Mouse (Mus musculus): ENCODE results near the gene Pgap1. TPM values are rescaled to one million over a fixed set of nuclear protein-coding genes. Genes with fewer than 3 reads are reported as not detected.

Gene Pgap1
- polyA plus RNA-seq, 1 experiment from 2014 or later = 39.7 TPM

GRCm38 (mm10) chr1:54484744-54485420, 72.6 kb downstream of the Pgap1 start:
- no peak for ATAC-seq (ENCODE audit: low FRiP score)
- DNase-seq (ENCODE audit: low spot score) = no peak

GRCm38 (mm10) chr1:54480491-54480890, 77.0 kb downstream of the Pgap1 start:
- Histone ChIP-seq H3K27me3 (ENCODE audit: control insufficient read depth, insufficient read depth, low read length) (no peaks in the 10 kb centered on the region), H3K27ac (no peak overlapping the region), H3K4me1 (replicated peaks; ENCODE audit: control insufficient read depth, insufficient read depth, low read length) (no peaks in the 10 kb centered on the region), H3K36me3 (replicated peaks; ENCODE audit: control insufficient read depth, insufficient read depth) (peaks cover 48% of the 10 kb centered on the region), H3K9me3 (ENCODE audit: control insufficient read depth, low read length) (no peaks in the 10 kb centered on the region), H3K4me3 (replicated peaks; ENCODE audit: low read length) (no peak overlapping the region), H3K4me2 (replicated peaks) (no peak overlapping the region), H3K9ac (no peak overlapping the region)
- DNase-seq (ENCODE audit: low spot score) (no peak), ATAC-seq (ENCODE audit: low FRiP score) (no peak)
- WGBS = 95% methylated on average over 12 of the region's 12 CpGs

More at GRCm38 (mm10) chr1:54484744-54485420, 72.6 kb downstream of the Pgap1 start:
- Histone ChIP-seq H3K4me1 (replicated peaks; ENCODE audit: control insufficient read depth, insufficient read depth, low read length) (no peaks in the 10 kb centered on the region), H3K4me2 (replicated peaks) (no peak overlapping the region), H3K4me3 (replicated peaks; ENCODE audit: low read length) (no peak overlapping the region), H3K9me3 (ENCODE audit: control insufficient read depth, low read length) (no peaks in the 10 kb centered on the region), H3K27ac (no peak overlapping the region), H3K9ac (no peak overlapping the region), H3K36me3 (replicated peaks; ENCODE audit: control insufficient read depth, insufficient read depth) (peaks cover 67% of the 10 kb centered on the region), H3K27me3 (ENCODE audit: control insufficient read depth, insufficient read depth, low read length) (no peaks in the 10 kb centered on the region)
- WGBS = 86% methylated on average over 3 of the region's 3 CpGs

DNA sequence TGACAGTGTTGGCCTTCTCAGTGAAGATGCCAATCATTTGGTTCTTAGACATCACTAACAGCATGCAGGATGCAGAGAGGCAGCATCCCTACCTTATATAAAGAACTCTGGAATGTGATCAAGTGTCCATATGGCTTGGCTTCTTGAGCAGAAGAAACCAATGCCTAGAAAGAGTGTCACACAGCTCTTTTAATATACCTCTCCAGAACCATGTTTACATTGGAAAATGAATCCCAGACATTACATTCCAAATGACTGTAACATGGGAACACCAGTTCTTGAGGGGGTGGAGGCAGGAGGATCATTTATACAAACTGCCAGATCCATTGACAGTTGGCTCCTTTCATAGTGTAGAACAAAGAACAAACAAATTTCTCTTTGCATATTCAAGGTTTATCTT, 88.8 kb downstream of the Pgap1 start:
- no peak for DNase-seq (ENCODE audit: low spot score)
- no peaks in the 10 kb centered on the region for H3K27me3 ChIP-seq (ENCODE audit: control insufficient read depth, insufficient read depth, low read length)
- no peak for ATAC-seq (ENCODE audit: low FRiP score)

GRCm38 (mm10) chr1:54467366-54467765, 90.1 kb downstream of the Pgap1 start:
- no peaks in the 10 kb centered on the region; the same call in 1 of the 2 replicates for H3K36me3 ChIP-seq (replicated peaks; ENCODE audit: control insufficient read depth, insufficient read depth)
- no peak overlapping the region for H3K27ac ChIP-seq
- DNase-seq (ENCODE audit: low spot score) (no peak), ATAC-seq (ENCODE audit: low FRiP score) (no peak)
- H3K9ac ChIP-seq = no peak overlapping the region
- no peaks in the 10 kb centered on the region for H3K4me1 ChIP-seq (replicated peaks; ENCODE audit: control insufficient read depth, insufficient read depth, low read length)
- H3K9me3 ChIP-seq (ENCODE audit: control insufficient read depth, low read length) = no peaks in the 10 kb centered on the region
- 100% methylated on average over 1 of the region's 1 CpGs for WGBS
- H3K4me2 ChIP-seq (replicated peaks) = no peak overlapping the region
- H3K4me3 ChIP-seq (replicated peaks; ENCODE audit: low read length) = no peak overlapping the region
- H3K27me3 ChIP-seq (ENCODE audit: control insufficient read depth, insufficient read depth, low read length) = no peaks in the 10 kb centered on the region

More for the DNA sequence above, 88.8 kb downstream of the Pgap1 start:
- Histone ChIP-seq H3K4me3 (replicated peaks; ENCODE audit: low read length) (no peak overlapping the region), H3K36me3 (replicated peaks; ENCODE audit: control insufficient read depth, insufficient read depth) (no peaks in the 10 kb centered on the region; the same call in 1 of the 2 replicates), H3K9ac (no peak overlapping the region), H3K4me1 (replicated peaks; ENCODE audit: control insufficient read depth, insufficient read depth, low read length) (no peaks in the 10 kb centered on the region), H3K27ac (no peak overlapping the region), H3K9me3 (ENCODE audit: control insufficient read depth, low read length) (no peaks in the 10 kb centered on the region), H3K4me2 (replicated peaks) (no peak overlapping the region)

DNA sequence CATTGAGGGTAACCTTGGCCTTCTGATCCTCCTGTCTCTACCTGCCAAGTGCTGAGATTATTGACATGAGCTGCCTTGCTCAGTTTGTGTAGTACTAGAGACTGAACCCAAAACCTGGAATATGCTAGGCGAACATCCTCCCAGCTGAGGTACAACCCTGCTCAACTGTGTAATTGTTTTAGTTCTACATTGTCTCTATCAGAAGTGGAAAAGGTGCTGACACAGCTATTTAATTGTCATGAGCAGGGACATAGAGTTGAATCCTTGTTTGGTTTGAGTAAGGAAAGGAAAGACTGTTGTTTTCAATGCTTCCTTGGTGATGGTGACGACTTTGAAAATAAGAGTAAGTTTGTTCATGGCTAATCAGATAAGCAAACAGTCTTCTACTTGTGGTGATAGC, 105.4 kb downstream of the Pgap1 start:
- DNase-seq (ENCODE audit: low spot score) = no peak
- no peaks in the 10 kb centered on the region for H3K36me3 ChIP-seq (replicated peaks; ENCODE audit: control insufficient read depth, insufficient read depth)
- H3K27ac ChIP-seq = no peak overlapping the region
- WGBS = 89% methylated on average over 2 of the region's 2 CpGs
- no peak overlapping the region for H3K4me2 ChIP-seq (replicated peaks)
- no peak for ATAC-seq (ENCODE audit: low FRiP score)
- H3K9ac ChIP-seq = no peak overlapping the region
- no peaks in the 10 kb centered on the region for H3K27me3 ChIP-seq (ENCODE audit: control insufficient read depth, insufficient read depth, low read length)
- no peak overlapping the region for H3K4me3 ChIP-seq (replicated peaks; ENCODE audit: low read length)
- no peaks in the 10 kb centered on the region for H3K9me3 ChIP-seq (ENCODE audit: control insufficient read depth, low read length)
- no peaks in the 10 kb centered on the region for H3K4me1 ChIP-seq (replicated peaks; ENCODE audit: control insufficient read depth, insufficient read depth, low read length)

DNA sequence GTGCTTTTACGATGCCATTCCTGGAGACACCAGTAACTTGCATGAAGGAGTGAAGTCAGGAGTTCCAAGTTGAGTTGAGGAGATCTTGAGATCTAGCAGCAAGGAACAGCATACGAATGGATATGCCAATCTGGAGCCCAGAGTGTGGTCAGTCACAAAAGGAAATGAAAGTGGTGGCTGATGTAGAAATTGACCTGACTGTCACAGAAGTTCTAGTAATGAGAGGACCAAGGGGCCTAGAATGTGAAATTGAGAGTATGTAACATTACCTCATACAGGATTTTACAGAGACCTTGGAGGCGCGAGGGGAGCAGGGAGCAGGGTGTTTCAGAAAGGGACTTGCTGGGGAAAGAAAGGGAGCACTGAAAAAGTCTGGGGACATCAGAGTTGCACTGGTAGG, 108.7 kb downstream of the Pgap1 start:
- ATAC-seq (ENCODE audit: low FRiP score) = no peak
- Histone ChIP-seq H3K4me1 (replicated peaks; ENCODE audit: control insufficient read depth, insufficient read depth, low read length) (no peaks in the 10 kb centered on the region), H3K4me2 (replicated peaks) (no peak overlapping the region), H3K27me3 (ENCODE audit: control insufficient read depth, insufficient read depth, low read length) (no peaks in the 10 kb centered on the region), H3K9ac (no peak overlapping the region), H3K9me3 (ENCODE audit: control insufficient read depth, low read length) (no peaks in the 10 kb centered on the region), H3K27ac (no peak overlapping the region), H3K36me3 (replicated peaks; ENCODE audit: control insufficient read depth, insufficient read depth) (no peaks in the 10 kb centered on the region), H3K4me3 (replicated peaks; ENCODE audit: low read length) (no peak overlapping the region)
- DNase-seq (ENCODE audit: low spot score) = no peak
- 82% methylated on average over 4 of the region's 4 CpGs for WGBS

DNA sequence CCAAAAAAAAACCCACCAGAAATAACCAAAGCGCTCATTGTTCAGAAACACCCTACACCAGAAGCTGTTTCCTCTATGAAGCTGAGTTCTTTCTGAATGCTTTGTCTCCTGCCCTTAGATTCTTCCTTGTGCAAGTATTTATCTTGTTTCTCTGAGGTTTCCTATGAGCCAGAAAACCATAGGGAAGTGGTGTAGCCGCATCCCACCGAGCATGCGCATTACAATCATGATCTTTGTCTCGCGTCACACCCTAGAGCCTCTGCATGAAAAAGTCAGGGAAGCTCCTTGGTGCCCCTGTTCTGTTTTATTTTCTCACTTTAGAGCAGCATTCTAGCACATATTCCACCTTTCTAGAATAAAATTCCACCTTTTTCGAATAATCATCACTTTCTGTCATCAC, 113.8 kb downstream of the Pgap1 start:
- Histone ChIP-seq H3K9ac (no peak overlapping the region), H3K27ac (no peak overlapping the region; the same call in 1 of the 2 replicates), H3K27me3 (ENCODE audit: control insufficient read depth, insufficient read depth, low read length) (no peaks in the 10 kb centered on the region), H3K36me3 (replicated peaks; ENCODE audit: control insufficient read depth, insufficient read depth) (no peaks in the 10 kb centered on the region), H3K4me3 (replicated peaks; ENCODE audit: low read length) (no peak overlapping the region), H3K4me1 (replicated peaks; ENCODE audit: control insufficient read depth, insufficient read depth, low read length) (no peaks in the 10 kb centered on the region), H3K4me2 (replicated peaks) (no peak overlapping the region), H3K9me3 (ENCODE audit: control insufficient read depth, low read length) (no peaks in the 10 kb centered on the region)
- DNase-seq (ENCODE audit: low spot score) = peak; percentile 48
- WGBS = 47% methylated on average over 7 of the region's 7 CpGs
- ATAC-seq (ENCODE audit: low FRiP score) = no peak

GRCm38 (mm10) chr1:54439080-54439476, 118.4 kb downstream of the Pgap1 start:
- peaks cover 1% of the 10 kb centered on the region; the same call in 1 of the 2 replicates for H3K36me3 ChIP-seq (replicated peaks; ENCODE audit: control insufficient read depth, insufficient read depth)
- ATAC-seq (ENCODE audit: low FRiP score) = peak; percentile 53
- H3K9ac ChIP-seq = peak overlapping the region; percentile 91
- H3K27ac ChIP-seq = no peak overlapping the region
- peak overlapping the region; percentile 81 for H3K4me3 ChIP-seq (replicated peaks; ENCODE audit: low read length)
- no peak for DNase-seq (ENCODE audit: low spot score)
- H3K4me2 ChIP-seq (replicated peaks) = peak overlapping the region; percentile 71
- peaks cover 9% of the 10 kb centered on the region for H3K4me1 ChIP-seq (replicated peaks; ENCODE audit: control insufficient read depth, insufficient read depth, low read length)
- no peaks in the 10 kb centered on the region for H3K27me3 ChIP-seq (ENCODE audit: control insufficient read depth, insufficient read depth, low read length)
- no peaks in the 10 kb centered on the region for H3K9me3 ChIP-seq (ENCODE audit: control insufficient read depth, low read length)
- WGBS = 48% methylated on average over 3 of the region's 3 CpGs

DNA sequence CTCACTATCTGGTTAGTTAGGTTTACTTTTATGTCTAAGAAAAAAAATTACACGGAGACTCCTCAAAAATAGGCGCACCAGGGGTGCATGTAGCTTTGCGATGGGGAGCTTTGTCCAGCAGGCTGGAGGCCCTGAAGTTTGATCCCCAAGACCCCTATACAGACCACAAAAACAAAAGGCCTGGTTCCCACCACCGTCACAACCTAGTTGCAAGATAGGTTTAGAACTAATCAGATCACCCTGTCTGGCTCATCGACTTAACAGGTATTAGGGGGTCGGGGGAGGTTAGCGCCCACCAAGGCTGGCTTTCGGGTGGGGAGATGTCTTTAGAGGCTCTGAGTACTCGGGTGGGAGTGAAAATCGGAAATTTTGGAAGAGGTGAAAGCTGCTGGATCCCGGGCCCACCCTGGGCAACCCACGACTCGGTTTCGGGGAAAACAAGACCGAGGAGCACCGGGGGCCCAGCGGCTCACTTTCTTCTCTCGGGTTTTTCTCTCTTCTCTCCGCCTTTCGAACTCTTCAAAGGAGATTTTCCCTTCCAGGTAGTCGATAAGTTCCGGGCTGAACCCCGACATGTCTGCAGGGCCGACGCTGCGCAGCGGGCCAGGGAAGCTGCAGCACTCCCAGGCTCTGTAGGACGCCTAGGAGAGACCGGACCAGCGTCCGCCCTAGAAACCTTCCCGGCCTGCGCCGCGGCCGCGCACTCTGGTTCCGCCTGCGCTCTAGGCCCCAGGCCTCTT, 119.0 kb downstream of the Pgap1 start, which contains the start of gene Gtf3c3:
TSS of gene Gtf3c3 (minus strand) at position 632 of the 740 bp plus-strand sequence.
- Histone ChIP-seq H3K9me3 (ENCODE audit: control insufficient read depth, low read length) (no peaks in the 10 kb centered on the region), H3K4me3 (replicated peaks; ENCODE audit: low read length) (peak within 1 kb of the TSS; percentile 81), H3K4me1 (replicated peaks; ENCODE audit: control insufficient read depth, insufficient read depth, low read length) (peaks cover 9% of the 10 kb centered on the region), H3K27me3 (ENCODE audit: control insufficient read depth, insufficient read depth, low read length) (no peaks in the 10 kb centered on the region), H3K36me3 (replicated peaks; ENCODE audit: control insufficient read depth, insufficient read depth) (peaks cover 5% of the 10 kb centered on the region; the same call in 1 of the 2 replicates), H3K27ac (no peak within 1 kb of the TSS), H3K9ac (peak within 1 kb of the TSS; percentile 91), H3K4me2 (replicated peaks) (peak within 1 kb of the TSS; percentile 71)
- DNase-seq (ENCODE audit: low spot score) (peak; percentile 84), ATAC-seq (ENCODE audit: low FRiP score) (peak; percentile 98)
- WGBS = 4% methylated on average over 39 of the region's 39 CpGs

Data from hindbrain, embryonic 14.5 days (tissue).